Mouse (Mus musculus) gonadal fat pad, adult 2 months (tissue): ENCODE measurements around the gene Cacng4. TPM values are rescaled to one million over a fixed set of nuclear protein-coding genes. Genes with fewer than 3 reads are reported as not detected.

ENCODE experiments used
- DNase-seq: peaks from one replicate; pipeline ENCODE4 v3.0.0-alpha.2; 2012; ENCODE audit warnings: low read depth
- polyA plus RNA-seq: library from polyadenylated mRNA; depleted of rRNA; stranded (reverse); fragments of >200 nt; gene quantifications from 2 replicates; pipeline ENCODE4 v1.2.3, GENCODE M21; 2012

Cacng4 gene
- polyA plus RNA-seq, 1 experiment, result 1.3 TPM

- no peak for DNase-seq
Measured at GRCm38 (mm10) chr11:107773312-107773711, 21.0 kb downstream of the Cacng4 start.

GRCm38 (mm10) chr11:107772002-107772401 lies 22.4 kb downstream of the Cacng4 start:
- no peak for DNase-seq

- no peak for DNase-seq
Measured at GRCm38 (mm10) chr11:107768361-107768760, 26.0 kb downstream of the Cacng4 start.

- no peak for DNase-seq
Measured at GRCm38 (mm10) chr11:107766932-107767331, 27.4 kb downstream of the Cacng4 start.

GRCm38 (mm10) chr11:107762688-107763460 lies 31.5 kb downstream of the Cacng4 start:
- no peak for DNase-seq

GRCm38 (mm10) chr11:107761790-107762500 lies 32.4 kb downstream of the Cacng4 start:
- no peak for DNase-seq

- DNase-seq, result no peak
Measured at GRCm38 (mm10) chr11:107760001-107760400, 34.4 kb downstream of the Cacng4 start.

- DNase-seq, result no peak
Measured at GRCm38 (mm10) chr11:107759516-107759915, 34.8 kb downstream of the Cacng4 start.

GRCm38 (mm10) chr11:107749114-107749513 lies 45.2 kb downstream of the Cacng4 start:
- DNase-seq, result no peak

- DNase-seq, result no peak
Measured at GRCm38 (mm10) chr11:107748243-107749035, 45.9 kb downstream of the Cacng4 start.

GRCm38 (mm10) chr11:107743100-107743499 lies 51.3 kb downstream of the Cacng4 start:
- no peak for DNase-seq

- no peak for DNase-seq
Measured at GRCm38 (mm10) chr11:107738418-107739099, 55.8 kb downstream of the Cacng4 start.

- no peak for DNase-seq
Measured at GRCm38 (mm10) chr11:107737886-107738285, 56.5 kb downstream of the Cacng4 start.

GRCm38 (mm10) chr11:107734133-107734532 lies 60.2 kb downstream of the Cacng4 start:
- DNase-seq, result no peak

GRCm38 (mm10) chr11:107731498-107731897 lies 62.9 kb downstream of the Cacng4 start:
- DNase-seq, result no peak

- no peak for DNase-seq
Measured at GRCm38 (mm10) chr11:107730940-107731339, 63.4 kb downstream of the Cacng4 start.

GRCm38 (mm10) chr11:107729141-107729540 lies 65.2 kb downstream of the Cacng4 start:
- no peak for DNase-seq

GRCm38 (mm10) chr11:107728073-107728863 lies 66.1 kb downstream of the Cacng4 start:
- DNase-seq, result no peak

- DNase-seq, result no peak
Measured at GRCm38 (mm10) chr11:107724603-107725002, 69.8 kb downstream of the Cacng4 start.

GRCm38 (mm10) chr11:107721057-107721456 lies 73.3 kb downstream of the Cacng4 start:
- no peak for DNase-seq
